Mouse (Mus musculus) neural tube, embryonic 15.5 days (tissue): ENCODE data around the gene Ppfibp1. TPM values are rescaled to one million over a fixed set of nuclear protein-coding genes. Genes with fewer than 3 reads are reported as not detected.

ENCODE experiments used
- ATAC-seq: fragments of 200-750 bp; cut with Nextera tagmentation; 2 replicates; pipeline ENCODE4 v1.8.0; 2017; ENCODE audit warnings: mild to moderate bottlenecking, moderate TSS enrichment, moderate library complexity; ENCODE audit not compliant: low FRiP score
- H3K27ac ChIP-seq: fragments of 300-500 bp; sonication (generic); replicated peaks from 2 replicates; pipeline ENCODE4 v1.5.1; 2015; ENCODE audit warnings: mild to moderate bottlenecking, inconsistent platforms
- H3K27me3 ChIP-seq: fragments of 300-500 bp; sonication (generic); replicated peaks from 2 replicates; pipeline ENCODE4 v1.6.1; 2015; ENCODE audit warnings: inconsistent platforms
- H3K36me3 ChIP-seq: fragments of 300-500 bp; sonication (generic); 2 replicates; pipeline ENCODE4 v1.6.1; 2015; ENCODE audit warnings: inconsistent platforms
- H3K4me1 ChIP-seq: fragments of 300-500 bp; sonication (generic); 2 replicates; pipeline ENCODE4 v1.6.1; 2015; ENCODE audit warnings: inconsistent platforms
- H3K4me2 ChIP-seq: fragments of 300-500 bp; sonication (generic); 2 replicates; pipeline ENCODE4 v1.6.1; 2015; ENCODE audit warnings: inconsistent platforms, mild to moderate bottlenecking, moderate library complexity
- H3K4me3 ChIP-seq: fragments of 300-500 bp; sonication (generic); replicated peaks from 2 replicates; pipeline ENCODE4 v1.5.1; 2015; ENCODE audit warnings: mild to moderate bottlenecking, inconsistent platforms
- H3K9ac ChIP-seq: fragments of 300-500 bp; sonication (generic); replicated peaks from 2 replicates; pipeline ENCODE4 v1.6.1; 2015; ENCODE audit warnings: mild to moderate bottlenecking, inconsistent platforms
- H3K9me3 ChIP-seq: fragments of 300-500 bp; sonication (generic); replicated peaks from 2 replicates; pipeline ENCODE4 v1.6.1; 2016; ENCODE audit warnings: inconsistent platforms
- WGBS: fragments of 180-500 bp; shearing (Covaris S2); methylation state at CpG from one replicate; pipeline ENCODE4 v1.1.7; 2015; ENCODE audit warnings: mixed read lengths; 5-methylcytosine and 5-hydroxymethylcytosine counted together
- polyA plus RNA-seq: library from polyadenylated mRNA; unstranded; fragments of >200 nt; fragmentation: Nextera tagmentation; extraction: Ambion mirVana; gene quantifications from 2 replicates; pipeline ENCODE4 v1.2.1, GENCODE M21; 2015

The Ppfibp1 gene
- polyA plus RNA-seq, 1 experiment from 2014 or later = 12.8 TPM

DNA sequence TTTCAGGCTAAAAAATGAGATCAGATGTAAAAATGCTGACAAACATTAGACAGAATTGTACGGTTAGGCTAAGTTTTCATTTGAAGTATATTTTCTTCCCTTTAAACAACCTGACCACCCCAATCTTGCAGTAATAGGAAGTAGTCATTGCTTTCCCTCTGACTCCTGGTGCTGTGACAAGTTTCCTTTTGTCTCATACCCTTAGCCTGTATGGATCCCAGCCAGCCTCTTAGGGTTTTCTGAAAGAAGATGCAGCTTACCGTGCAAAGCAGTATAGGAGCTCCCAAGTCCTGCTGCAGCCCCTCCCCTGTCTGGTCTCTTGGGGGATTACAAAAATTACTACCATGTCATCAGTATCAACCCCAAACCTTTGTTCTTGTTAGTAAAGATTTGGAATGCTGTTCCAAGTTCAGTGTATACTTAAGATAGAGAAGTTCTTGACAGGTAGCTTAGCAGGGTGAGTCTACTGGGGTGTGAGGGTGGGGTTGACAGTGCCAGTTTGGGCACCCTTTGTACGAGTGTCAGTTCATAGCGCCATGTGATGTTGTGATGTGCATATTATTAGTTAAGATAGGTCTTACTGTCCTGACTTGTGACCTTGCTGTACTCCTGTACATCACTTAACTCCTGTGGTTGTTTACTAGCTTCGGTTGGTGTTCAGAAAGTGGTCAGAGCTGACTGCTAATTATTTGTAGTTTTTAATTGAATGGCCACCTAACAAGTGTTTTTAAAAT, 18.9 kb downstream of the Ppfibp1 start:
- no peak overlapping the region for H3K27ac ChIP-seq
- ATAC-seq = no peak
- no peaks in the 10 kb centered on the region for H3K4me1 ChIP-seq
- no peaks in the 10 kb centered on the region for H3K36me3 ChIP-seq
- H3K4me3 ChIP-seq = no peak overlapping the region
- no peaks in the 10 kb centered on the region for H3K9me3 ChIP-seq
- no peak overlapping the region for H3K9ac ChIP-seq
- WGBS = 82% methylated on average over 5 of the region's 5 CpGs
- no peaks in the 10 kb centered on the region for H3K27me3 ChIP-seq
- H3K4me2 ChIP-seq = no peak overlapping the region

DNA sequence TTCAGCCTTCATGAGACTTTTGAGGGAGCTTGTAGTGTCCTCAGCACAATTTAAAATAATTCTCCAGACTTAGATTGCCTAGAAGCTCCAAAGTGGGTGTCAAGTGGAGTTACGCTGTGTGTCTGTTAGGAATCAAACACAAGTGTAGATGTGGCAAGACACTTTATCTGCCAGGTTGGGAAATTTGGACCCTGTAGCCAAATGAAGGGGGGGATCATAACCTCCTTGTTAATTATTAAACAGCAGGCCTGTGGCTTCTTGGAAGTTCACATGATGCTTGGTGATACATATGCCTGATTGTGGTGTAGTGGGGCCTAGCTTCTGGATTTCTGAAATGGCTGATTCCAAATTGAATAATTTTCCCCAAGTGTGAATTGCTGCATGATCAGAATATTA, 19.5 kb downstream of the Ppfibp1 start:
- no peak overlapping the region for H3K4me2 ChIP-seq
- no peak overlapping the region for H3K9ac ChIP-seq
- H3K4me1 ChIP-seq = no peaks in the 10 kb centered on the region
- no peaks in the 10 kb centered on the region for H3K27me3 ChIP-seq
- H3K27ac ChIP-seq = no peak overlapping the region
- ATAC-seq = no peak
- H3K36me3 ChIP-seq = no peaks in the 10 kb centered on the region
- no peak overlapping the region for H3K4me3 ChIP-seq
- 95% methylated on average over 1 of the region's 1 CpGs for WGBS
- no peaks in the 10 kb centered on the region for H3K9me3 ChIP-seq

DNA sequence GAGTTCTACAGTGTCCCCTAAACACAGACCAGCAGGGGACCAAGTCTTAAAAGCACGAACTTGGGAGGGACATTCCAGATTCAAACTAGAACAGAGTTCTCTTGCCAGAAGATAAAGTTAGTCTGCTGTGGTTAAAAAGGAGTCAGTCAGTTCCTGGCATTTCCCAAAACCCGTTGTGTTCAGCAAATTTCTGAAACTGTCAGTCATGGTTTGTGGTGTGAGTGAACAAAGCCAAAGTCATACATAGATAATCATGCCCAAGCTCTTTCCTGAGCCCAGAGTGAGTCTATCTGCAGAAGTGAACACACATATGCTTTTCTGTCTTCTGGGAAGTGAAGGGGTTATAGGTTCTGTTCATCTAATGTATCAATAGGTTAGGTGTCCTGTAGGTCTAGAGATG, 20.5 kb downstream of the Ppfibp1 start:
- H3K36me3 ChIP-seq = no peaks in the 10 kb centered on the region
- H3K9ac ChIP-seq = no peak overlapping the region
- WGBS = 69% methylated on average over 2 of the region's 2 CpGs
- no peaks in the 10 kb centered on the region; the same call in 1 of the 2 replicates for H3K4me1 ChIP-seq
- H3K27ac ChIP-seq = no peak overlapping the region
- ATAC-seq = no peak
- no peaks in the 10 kb centered on the region for H3K27me3 ChIP-seq
- no peak overlapping the region for H3K4me3 ChIP-seq
- H3K4me2 ChIP-seq = no peak overlapping the region
- no peaks in the 10 kb centered on the region for H3K9me3 ChIP-seq

DNA sequence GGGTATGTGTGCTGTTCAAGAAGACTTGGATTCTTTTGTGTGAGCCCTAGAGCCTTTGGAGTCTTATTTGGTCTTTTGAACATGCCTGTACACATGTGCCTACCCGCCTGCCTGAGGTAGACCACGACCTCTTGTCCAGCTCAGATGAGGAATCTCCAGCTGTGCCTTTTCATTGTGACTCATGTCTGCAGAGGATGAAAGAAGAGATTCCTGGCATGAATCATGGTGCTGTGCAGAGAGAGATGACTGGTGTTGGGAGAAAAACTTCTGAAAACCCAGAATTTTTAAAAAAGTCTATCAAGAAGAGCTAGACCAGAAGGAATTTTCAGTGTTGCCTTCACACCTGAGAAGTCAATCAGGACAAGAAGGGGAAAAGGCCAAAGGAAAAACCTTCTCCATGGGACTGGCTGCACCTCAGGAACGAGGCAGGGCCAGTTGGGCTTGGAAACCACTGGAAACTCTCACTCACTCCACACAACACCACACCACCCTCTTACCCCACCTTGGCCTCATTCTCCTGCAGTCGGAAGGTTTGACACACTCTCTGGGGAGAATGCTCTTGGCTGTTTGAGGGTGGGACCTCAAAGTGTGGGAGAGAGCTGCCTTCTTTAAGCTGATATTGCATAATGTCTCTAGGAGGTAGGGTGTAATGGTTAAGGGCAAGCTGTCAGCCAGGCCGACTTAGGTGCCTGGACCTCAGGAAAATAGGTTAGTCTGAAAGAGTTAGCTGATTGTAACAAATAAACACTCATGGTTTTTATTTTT, 21.6 kb downstream of the Ppfibp1 start:
- ATAC-seq = no peak
- Histone ChIP-seq H3K27ac (no peak overlapping the region), H3K4me3 (no peak overlapping the region), H3K36me3 (no peaks in the 10 kb centered on the region), H3K9ac (no peak overlapping the region), H3K4me2 (no peak overlapping the region), H3K4me1 (no peaks in the 10 kb centered on the region; the same call in 1 of the 2 replicates), H3K9me3 (no peaks in the 10 kb centered on the region), H3K27me3 (no peaks in the 10 kb centered on the region)
- 78% methylated on average over 5 of the region's 5 CpGs for WGBS

DNA sequence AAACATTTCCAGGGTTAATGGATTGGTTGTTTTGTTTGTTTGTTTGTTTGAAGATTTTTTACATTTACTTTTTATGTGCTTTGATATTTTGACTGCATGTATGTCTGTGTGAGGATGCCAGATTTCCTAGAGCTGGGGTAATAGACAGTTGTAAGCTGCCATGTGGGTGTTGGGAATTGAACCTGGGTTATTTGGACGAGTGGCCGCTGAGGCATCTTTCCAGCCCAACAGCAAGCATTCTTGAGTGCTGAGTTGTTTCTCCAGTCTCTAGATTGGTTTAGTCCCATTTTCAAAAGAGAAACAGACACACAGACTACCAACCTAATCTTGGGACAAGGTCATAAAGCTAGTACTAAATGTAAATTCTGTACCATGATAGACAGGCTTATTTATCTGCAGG, 22.5 kb downstream of the Ppfibp1 start:
- no peaks in the 10 kb centered on the region for H3K36me3 ChIP-seq
- 87% methylated on average over 2 of the region's 2 CpGs for WGBS
- H3K9ac ChIP-seq = no peak overlapping the region
- no peak overlapping the region for H3K27ac ChIP-seq
- no peaks in the 10 kb centered on the region for H3K9me3 ChIP-seq
- no peaks in the 10 kb centered on the region; the same call in 1 of the 2 replicates for H3K4me1 ChIP-seq
- no peak for ATAC-seq
- H3K4me2 ChIP-seq = no peak overlapping the region
- H3K4me3 ChIP-seq = no peak overlapping the region
- no peaks in the 10 kb centered on the region for H3K27me3 ChIP-seq

DNA sequence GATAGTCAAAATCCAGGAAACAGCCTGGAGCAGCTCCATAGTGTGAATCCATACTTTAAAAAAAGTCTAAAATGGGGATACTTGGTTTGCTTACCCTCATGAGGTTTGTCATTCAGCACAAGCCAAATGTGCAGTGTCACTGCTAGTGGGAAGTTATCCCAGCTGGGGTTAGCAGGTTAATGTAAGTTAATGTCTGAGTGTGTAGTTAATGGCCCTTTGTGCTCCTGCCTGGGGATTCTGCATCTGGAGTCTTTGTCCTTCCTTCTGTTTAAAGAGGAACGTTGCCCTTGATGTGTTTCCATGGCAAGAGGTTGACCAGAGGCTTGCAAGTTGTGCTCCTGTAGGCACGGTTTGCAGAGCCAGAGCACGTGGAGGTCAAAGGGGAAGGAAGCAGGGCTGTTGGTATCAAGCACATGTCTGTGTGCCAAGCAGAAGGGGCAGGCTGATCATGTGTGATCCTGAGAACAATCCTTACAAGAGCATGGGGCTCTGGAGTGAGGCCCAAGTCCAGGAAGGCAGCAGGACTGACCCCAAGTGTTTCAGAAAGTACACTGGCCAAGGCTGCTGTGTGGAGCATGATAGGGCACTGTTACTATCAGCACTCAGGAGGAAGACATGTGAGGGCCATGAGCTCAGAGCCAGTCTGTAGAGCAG, 24.7 kb downstream of the Ppfibp1 start:
- no peak overlapping the region for H3K4me2 ChIP-seq
- ATAC-seq = no peak
- no peaks in the 10 kb centered on the region; the same call in 1 of the 2 replicates for H3K4me1 ChIP-seq
- no peaks in the 10 kb centered on the region for H3K36me3 ChIP-seq
- 9% methylated on average over 3 of the region's 3 CpGs for WGBS
- no peaks in the 10 kb centered on the region for H3K9me3 ChIP-seq
- no peak overlapping the region for H3K4me3 ChIP-seq
- no peaks in the 10 kb centered on the region for H3K27me3 ChIP-seq
- no peak overlapping the region for H3K9ac ChIP-seq
- no peak overlapping the region for H3K27ac ChIP-seq

DNA sequence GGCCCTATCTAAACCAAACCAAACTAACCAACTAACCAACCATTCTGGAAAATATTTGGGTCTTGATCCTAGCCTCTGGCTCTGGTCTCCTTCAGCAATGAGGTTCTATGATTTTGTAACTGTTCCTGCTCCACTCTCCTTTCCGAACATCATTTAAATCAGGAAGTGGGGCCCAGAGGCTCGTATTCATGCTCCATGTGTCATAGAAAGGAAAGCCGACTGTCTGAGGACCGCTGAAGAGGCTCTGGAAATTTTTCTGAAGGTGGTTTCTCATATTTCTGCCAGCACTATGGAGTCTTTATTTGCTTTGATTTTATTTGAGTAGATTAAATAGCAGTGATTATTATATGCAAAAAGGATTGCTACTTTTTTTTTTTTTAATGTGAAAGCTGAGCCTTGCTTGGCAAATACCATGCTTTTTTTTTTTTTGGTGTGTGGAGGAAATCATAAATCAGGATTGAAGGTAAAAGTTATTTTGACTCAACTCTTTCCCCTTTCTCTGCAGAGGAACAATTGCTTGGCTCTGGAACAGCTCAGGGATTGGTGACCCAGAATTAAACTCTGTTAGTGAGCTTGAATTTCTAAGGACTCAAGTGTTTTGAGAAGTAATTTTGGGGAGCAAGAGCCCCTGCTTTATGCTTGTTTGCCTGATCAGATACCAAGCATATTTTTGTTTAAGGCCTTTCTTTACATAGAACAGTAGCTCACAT, 25.4 kb downstream of the Ppfibp1 start:
- H3K4me3 ChIP-seq = no peak overlapping the region
- no peak overlapping the region for H3K27ac ChIP-seq
- 62% methylated on average over 4 of the region's 4 CpGs for WGBS
- no peaks in the 10 kb centered on the region; the same call in 1 of the 2 replicates for H3K4me1 ChIP-seq
- no peak overlapping the region for H3K4me2 ChIP-seq
- ATAC-seq = no peak
- H3K36me3 ChIP-seq = no peaks in the 10 kb centered on the region
- H3K9me3 ChIP-seq = no peaks in the 10 kb centered on the region
- no peaks in the 10 kb centered on the region for H3K27me3 ChIP-seq
- no peak overlapping the region for H3K9ac ChIP-seq

DNA sequence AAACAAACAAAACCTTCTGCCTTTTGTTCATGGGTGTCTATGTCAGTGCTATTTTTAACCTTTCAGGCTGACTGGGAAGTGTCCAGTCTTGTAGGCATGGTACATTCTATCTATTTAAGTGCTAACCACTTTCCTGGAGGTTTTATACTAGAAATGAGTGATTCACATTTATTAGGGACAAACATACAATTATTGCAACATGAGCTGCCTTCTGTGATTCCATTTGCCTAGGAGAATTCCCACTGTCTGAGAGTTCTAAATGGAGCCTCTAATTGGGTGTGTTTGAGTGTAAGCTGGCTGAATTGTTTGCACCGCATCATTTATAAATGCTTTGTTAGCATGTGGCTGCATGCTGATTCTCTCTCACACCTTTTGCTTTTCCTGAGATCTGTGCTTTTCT, 27.5 kb downstream of the Ppfibp1 start:
- 82% methylated on average over 1 of the region's 1 CpGs for WGBS
- no peak overlapping the region for H3K27ac ChIP-seq
- no peak overlapping the region for H3K4me2 ChIP-seq
- H3K27me3 ChIP-seq = no peaks in the 10 kb centered on the region
- ATAC-seq = no peak
- H3K36me3 ChIP-seq = no peaks in the 10 kb centered on the region
- H3K9me3 ChIP-seq = no peaks in the 10 kb centered on the region
- no peak overlapping the region for H3K9ac ChIP-seq
- H3K4me1 ChIP-seq = no peaks in the 10 kb centered on the region; the same call in 1 of the 2 replicates
- no peak overlapping the region for H3K4me3 ChIP-seq

DNA sequence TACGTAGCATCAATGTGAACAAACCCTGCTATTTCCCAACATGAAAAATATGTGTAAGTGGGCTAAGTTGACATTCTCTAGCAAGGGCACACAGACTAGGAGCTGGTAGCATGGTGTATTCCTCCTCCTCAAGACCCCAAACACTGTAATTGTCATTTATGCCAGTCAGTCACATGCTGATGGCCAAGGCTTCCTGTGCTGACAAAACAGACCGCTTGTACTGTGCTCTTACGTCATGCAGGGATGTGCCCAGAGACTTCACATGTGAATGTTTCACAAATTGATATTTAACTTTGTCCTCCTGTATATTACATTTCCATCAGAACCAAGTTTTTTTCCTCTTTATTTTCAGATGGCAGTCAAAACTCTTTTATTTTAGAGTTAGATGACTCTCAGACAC, 29.1 kb downstream of the Ppfibp1 start:
- no peak overlapping the region for H3K4me3 ChIP-seq

DNA sequence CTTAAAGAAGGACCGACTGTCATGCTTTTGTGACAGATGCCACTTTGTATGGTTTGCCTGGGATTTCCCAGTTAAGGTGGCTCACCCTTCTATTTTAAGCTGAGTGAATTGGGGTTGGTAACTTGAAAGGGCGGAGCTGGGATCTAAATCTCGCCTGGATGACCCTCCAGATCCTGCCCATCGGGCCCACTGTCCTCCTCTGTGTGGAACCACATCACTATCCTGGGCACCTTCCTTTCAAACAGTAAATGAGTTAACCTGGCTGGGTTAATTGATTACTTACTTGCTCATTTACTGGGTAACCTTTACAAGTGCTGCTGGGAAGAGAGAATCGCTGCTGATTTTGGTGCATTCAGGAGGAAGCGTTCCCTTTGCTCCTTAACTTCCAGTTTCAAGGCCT, 30.1 kb downstream of the Ppfibp1 start:
- Histone ChIP-seq H3K27ac (no peak overlapping the region), H3K36me3 (no peaks in the 10 kb centered on the region), H3K4me3 (no peak overlapping the region), H3K4me2 (no peak overlapping the region), H3K9me3 (no peaks in the 10 kb centered on the region), H3K9ac (no peak overlapping the region), H3K27me3 (no peaks in the 10 kb centered on the region), H3K4me1 (no peaks in the 10 kb centered on the region; the same call in 1 of the 2 replicates)
- ATAC-seq = no peak
- WGBS = 90% methylated on average over 6 of the region's 6 CpGs

More for the DNA sequence above, 29.1 kb downstream of the Ppfibp1 start:
- H3K4me1 ChIP-seq = no peaks in the 10 kb centered on the region; the same call in 1 of the 2 replicates
- no peaks in the 10 kb centered on the region for H3K9me3 ChIP-seq
- no peak overlapping the region for H3K9ac ChIP-seq
- no peak overlapping the region for H3K27ac ChIP-seq
- H3K36me3 ChIP-seq = no peaks in the 10 kb centered on the region
- ATAC-seq = no peak
- H3K27me3 ChIP-seq = no peaks in the 10 kb centered on the region
- 86% methylated on average over 3 of the region's 3 CpGs for WGBS
- no peak overlapping the region for H3K4me2 ChIP-seq

DNA sequence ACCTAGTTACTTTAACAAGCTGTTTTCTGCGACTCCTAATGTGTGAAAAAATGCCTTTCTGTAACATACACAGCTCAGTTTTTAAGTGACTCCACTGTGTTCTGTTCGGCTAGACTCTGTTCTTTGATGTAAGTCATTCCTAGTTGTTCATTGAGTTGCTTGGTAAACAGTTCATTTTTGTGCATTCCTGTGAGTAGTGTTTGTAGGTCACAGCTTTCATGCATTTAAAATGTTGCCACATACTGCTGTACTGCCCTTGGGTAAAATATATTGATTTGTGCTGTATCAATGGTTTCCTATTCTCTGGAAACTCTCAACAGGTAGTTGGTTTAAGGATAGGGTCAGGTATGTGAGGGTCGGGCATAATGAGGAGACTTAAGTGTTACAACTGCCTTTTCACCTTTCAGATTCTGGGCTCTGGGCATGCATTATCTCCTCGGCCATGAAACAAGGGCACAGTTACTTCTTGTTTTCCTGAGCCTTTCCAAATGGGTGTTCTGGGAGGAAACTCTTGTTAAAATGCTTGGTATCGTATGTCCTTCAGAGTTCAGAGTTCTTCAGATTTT, 38.2 kb downstream of the Ppfibp1 start:
- H3K27me3 ChIP-seq = no peaks in the 10 kb centered on the region
- WGBS = 86% methylated on average over 5 of the region's 5 CpGs
- no peaks in the 10 kb centered on the region for H3K36me3 ChIP-seq
- no peaks in the 10 kb centered on the region for H3K9me3 ChIP-seq
- no peak overlapping the region for H3K9ac ChIP-seq
- no peak for ATAC-seq
- H3K4me1 ChIP-seq = no peaks in the 10 kb centered on the region
- no peak overlapping the region for H3K27ac ChIP-seq
- H3K4me3 ChIP-seq = no peak overlapping the region
- H3K4me2 ChIP-seq = no peak overlapping the region
